Mouse (Mus musculus): ENCODE measurements around the gene Fam131b.

DNA sequence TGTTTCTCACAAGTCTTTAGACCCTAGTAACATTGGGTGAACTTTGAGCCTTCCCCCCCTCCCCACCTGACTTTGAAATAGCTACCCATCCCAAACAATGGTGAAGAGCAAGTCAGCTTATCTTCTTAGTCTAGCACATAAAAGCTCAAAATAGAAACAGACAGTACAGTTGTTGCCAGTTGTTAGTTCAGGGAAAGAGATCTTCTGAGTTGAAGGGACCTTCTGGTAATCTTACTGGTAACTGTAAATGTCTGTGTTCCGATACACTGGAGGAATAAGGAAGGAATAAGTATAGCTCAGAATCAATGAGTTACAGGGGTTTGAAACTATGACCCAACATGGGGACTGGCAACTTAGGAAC lies 28.0 kb upstream of the Fam131b start:
- no peak for TF ChIP-seq POLR2A (IDR thresholded peaks at IDR 0.05; ENCODE audit: control insufficient read depth, extremely low read depth, insufficient read depth, low read length, poor library complexity)
- TF ChIP-seq CTCF (IDR thresholded peaks at IDR 0.05; ENCODE audit: borderline replicate concordance, control insufficient read depth, extremely low read depth, insufficient read depth, low read length, poor library complexity): no peak
